Mouse (Mus musculus): ENCODE measurements around the gene Skor1.

- TF ChIP-seq CTCF (IDR thresholded peaks at IDR 0.05; ENCODE audit: low read depth) (no peak), EP300 (IDR thresholded peaks at IDR 0.05; ENCODE audit: low read depth) (no peak)
These were observed 30.4 kb downstream of the Skor1 start for GRCm38 (mm10) chr9:63118385-63118784.
